In the genomic region with DNA sequence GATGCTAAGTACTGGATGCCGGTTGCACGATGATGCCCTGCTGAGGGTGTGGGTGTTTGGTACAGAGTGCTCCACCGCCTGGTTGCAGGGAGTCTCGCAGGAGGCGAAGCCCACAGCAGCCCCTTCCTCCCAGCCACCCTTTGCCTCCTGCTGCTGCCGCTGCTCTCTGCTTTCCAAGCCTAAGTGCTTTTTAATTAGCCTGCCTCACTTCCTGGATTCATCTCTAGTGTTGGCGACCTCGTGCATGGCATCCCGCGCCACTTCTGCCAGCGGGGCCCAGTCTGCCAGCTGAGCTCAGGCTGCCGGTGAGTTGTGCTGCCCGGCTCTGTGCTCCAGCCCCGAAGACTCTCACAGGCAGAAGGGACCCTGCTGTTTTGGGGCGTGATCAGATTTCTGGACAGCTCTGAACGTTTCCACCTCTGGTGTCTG, we compare ENCODE assay signal across 8 mouse cellular contexts.
A peak's percentile ranks its signal among the peaks of the same experiment; 100 is the strongest.
DNase-seq lines count a peak whose midpoint lies in the region; ATAC-seq and TF ChIP-seq lines count a peak whose summit lies in the region.

No protein-coding gene starts in this region.

- no peak overlapping the region for H3K27ac ChIP-seq in lung, postnatal 0 days (ENCODE audit: low read length)
- H3K27ac ChIP-seq in heart, postnatal 0 days (ENCODE audit: low read depth) = no peak overlapping the region
- no peak overlapping the region for H3K27ac ChIP-seq in neural tube, embryonic 11.5 days (ENCODE audit: low read depth, low read length)
- no peak overlapping the region for H3K27ac ChIP-seq in gastrocnemius, adult 2 months

- ATAC-seq in lung, postnatal 0 days = no peak
- no peak; the same call in 1 of the 2 replicates for ATAC-seq in heart, postnatal 0 days (ENCODE audit: insufficient read depth, low read depth)
- ATAC-seq in neural tube, embryonic 11.5 days (ENCODE audit: insufficient read depth, low FRiP score, low TSS enrichment) = peak; percentile 74

- H3K27me3 ChIP-seq in lung, postnatal 0 days (replicated peaks; ENCODE audit: insufficient read depth, low read length) = no peaks in the 10 kb centered on the region
- H3K27me3 ChIP-seq in heart, postnatal 0 days (ENCODE audit: control insufficient read depth, insufficient read depth, low read length) = no peaks in the 10 kb centered on the region
- no peaks in the 10 kb centered on the region for H3K27me3 ChIP-seq in neural tube, embryonic 11.5 days (ENCODE audit: control insufficient read depth, insufficient read depth, low read length)

- H3K4me2 ChIP-seq in lung, postnatal 0 days (replicated peaks; ENCODE audit: low read depth, low read length) = peak overlapping the region; percentile 36
- H3K4me2 ChIP-seq in heart, postnatal 0 days (ENCODE audit: low read depth, low read length) = peak overlapping the region; percentile 41
- H3K4me2 ChIP-seq in neural tube, embryonic 11.5 days (ENCODE audit: low read depth) = peak overlapping the region; percentile 41

- DNase-seq in lung, postnatal 0 days (ENCODE audit: low spot score) = no peak
- DNase-seq in lung, adult 2 months = no peak
- peak; percentile 72 for DNase-seq in embryo, embryonic 11 days
- DNase-seq in heart, postnatal 0 days (ENCODE audit: low spot score) = peak; percentile 25
- DNase-seq in left cerebral cortex, postnatal 25 days (ENCODE audit: low spot score in 2 of 2) = peak; percentile 31 to 36
- peak; percentile 67 for DNase-seq in neural tube, embryonic 11.5 days (ENCODE audit: low spot score)
- DNase-seq in urinary bladder, adult 18-20 months (ENCODE audit: low spot score in 2 of 2) = no peak
- DNase-seq in gastrocnemius, adult 2 months = no peak

- no peaks in the 10 kb centered on the region for H3K36me3 ChIP-seq in lung, postnatal 0 days (ENCODE audit: insufficient read depth, low read length)
- no peaks in the 10 kb centered on the region for H3K36me3 ChIP-seq in heart, postnatal 0 days (replicated peaks; ENCODE audit: control insufficient read depth, insufficient read depth, low read length)
- no peaks in the 10 kb centered on the region for H3K36me3 ChIP-seq in neural tube, embryonic 11.5 days (ENCODE audit: control insufficient read depth, insufficient read depth, low read length)

- no peak for TF ChIP-seq EP300 in lung, postnatal 0 days (IDR thresholded peaks at IDR 0.05)
- TF ChIP-seq EP300 in heart, postnatal 0 days (IDR thresholded peaks at IDR 0.05; ENCODE audit: low read depth) = no peak

- WGBS in lung, postnatal 0 days = 4% methylated on average over 16 of the region's 16 CpGs
- WGBS in lung, adult 2 months = 6% methylated on average over 16 of the region's 16 CpGs
- 6% methylated on average over 16 of the region's 16 CpGs for WGBS in heart, postnatal 0 days
- WGBS in neural tube, embryonic 11.5 days = 3% methylated on average over 16 of the region's 16 CpGs

- no peaks in the 10 kb centered on the region for H3K9me3 ChIP-seq in lung, postnatal 0 days (ENCODE audit: low read length)
- no peaks in the 10 kb centered on the region for H3K9me3 ChIP-seq in heart, postnatal 0 days (replicated peaks; ENCODE audit: control insufficient read depth, low read length)
- H3K9me3 ChIP-seq in neural tube, embryonic 11.5 days (ENCODE audit: control insufficient read depth, low read length) = no peaks in the 10 kb centered on the region

- no peak for TF ChIP-seq POLR2A in lung, adult 2 months (IDR thresholded peaks at IDR 0.05; ENCODE audit: borderline replicate concordance, extremely low read depth, low read depth, low read length)

- H3K9ac ChIP-seq in lung, postnatal 0 days (replicated peaks; ENCODE audit: low read depth) = no peak overlapping the region
- no peak overlapping the region for H3K9ac ChIP-seq in heart, postnatal 0 days (replicated peaks; ENCODE audit: low read depth, low read length)
- 0 out of 2 replicates have a peak overlapping the region, but pooled peaks have one; percentile 1 for H3K9ac ChIP-seq in neural tube, embryonic 11.5 days (ENCODE audit: low read length)

- TF ChIP-seq CTCF in lung, postnatal 0 days (IDR thresholded peaks at IDR 0.05) = peak; percentile 34
- no peak for TF ChIP-seq CTCF in lung, adult 2 months (IDR thresholded peaks at IDR 0.05; ENCODE audit: insufficient read depth, low read length)
- TF ChIP-seq CTCF in heart, postnatal 0 days (IDR thresholded peaks at IDR 0.05; ENCODE audit: low read depth) = no peak
- no peak for TF ChIP-seq CTCF in gastrocnemius, adult 2 months (IDR thresholded peaks at IDR 0.05)

- H3K4me1 ChIP-seq in lung, postnatal 0 days (ENCODE audit: insufficient read depth, low read depth, low read length) = no peaks in the 10 kb centered on the region; the same call in 1 of the 2 replicates
- H3K4me1 ChIP-seq in lung, adult 2 months (ENCODE audit: control insufficient read depth, insufficient read depth, low read length) = no peaks in the 10 kb centered on the region
- H3K4me1 ChIP-seq in heart, postnatal 0 days (ENCODE audit: control insufficient read depth, insufficient read depth) = no peaks in the 10 kb centered on the region
- no peaks in the 10 kb centered on the region for H3K4me1 ChIP-seq in neural tube, embryonic 11.5 days (ENCODE audit: control insufficient read depth, insufficient read depth, low read length)

- intact Hi-C loops in left cerebral cortex, postnatal 25 days (cut with DNase I) = no loop called here
- intact Hi-C loops in gastrocnemius, adult 2 months (cut with DNase I) = no loop called here

- no peak overlapping the region for H3K4me3 ChIP-seq in lung, postnatal 0 days (ENCODE audit: low read depth, low read length)
- no peak overlapping the region for H3K4me3 ChIP-seq in lung, adult 2 months (replicated peaks; ENCODE audit: extremely low read depth, low read depth, low read length)
- 0 out of 2 replicates have a peak overlapping the region, but pooled peaks have one; percentile 1 for H3K4me3 ChIP-seq in heart, postnatal 0 days (ENCODE audit: low read depth, low read length)
- peak overlapping the region; percentile 10; the same call in 1 of the 2 replicates for H3K4me3 ChIP-seq in neural tube, embryonic 11.5 days (ENCODE audit: low read depth, low read length)
- no peak overlapping the region for H3K4me3 ChIP-seq in gastrocnemius, adult 2 months

Comparison
In these comparisons a context has a peak if more than half of its experiments do, and no peak if none do; other contexts are left out.
1. DNase-seq: peak in embryo, embryonic 11 days (single experiment), heart, postnatal 0 days (single experiment), left cerebral cortex, postnatal 25 days (2 of 2) and neural tube, embryonic 11.5 days (single experiment); none in lung, postnatal 0 days (single experiment), lung, adult 2 months (single experiment), urinary bladder, adult 18-20 months (0 of 2) and gastrocnemius, adult 2 months (single experiment).
2. H3K4me3 ChIP-seq: peak in heart, postnatal 0 days (single experiment) and neural tube, embryonic 11.5 days (single experiment); none in lung, postnatal 0 days (single experiment), lung, adult 2 months (single experiment) and gastrocnemius, adult 2 months (single experiment).
3. Peak in every context shown above with its lines, with median percentiles within 50 percentile points of each other: H3K4me2 ChIP-seq.